Mouse (Mus musculus) T-helper 1 cell (primary cell): ENCODE measurements at regions not wholly inside any gene's neighbourhood (a gene's known extent, or its start where the extent isn't known, plus 50 kb on each side); places are given as distances from the start of the nearest gene placed in this dataset.
"Not testable (repeated sequence)": the region's sequence is repeated elsewhere in the genome, so short reads cannot be mapped to it uniquely, and the experiment has no call there.

Experiments
- in situ Hi-C: fragments of 300-600 bp; cut with MboI, MseI; formaldehyde crosslinking; loops from one replicate; pipeline ENCODE4 v1.15.1; 2025; ENCODE audit warnings: high pct_unique_total_duplicates

DNA sequence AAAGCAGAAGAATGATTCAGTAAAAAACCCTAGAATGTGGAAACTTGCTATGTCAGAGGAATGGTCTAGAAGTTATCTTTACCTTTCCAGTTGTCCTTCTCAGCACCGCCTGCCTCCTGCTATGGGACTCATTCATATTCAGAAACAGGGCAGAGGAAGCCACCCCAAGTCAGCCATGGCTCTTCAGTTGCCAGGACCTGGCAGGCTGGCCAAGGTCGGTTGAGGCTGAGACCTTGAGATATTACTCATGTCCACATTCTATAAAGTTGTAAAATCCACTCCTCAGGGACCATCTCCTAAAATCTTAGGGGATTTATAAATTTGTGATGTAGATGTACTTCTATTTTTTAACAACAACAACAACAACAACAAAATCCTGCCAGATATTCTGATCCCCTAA lies 580.7 kb upstream of the Klhl29 start:
- in situ Hi-C loops, result no loop called here

DNA sequence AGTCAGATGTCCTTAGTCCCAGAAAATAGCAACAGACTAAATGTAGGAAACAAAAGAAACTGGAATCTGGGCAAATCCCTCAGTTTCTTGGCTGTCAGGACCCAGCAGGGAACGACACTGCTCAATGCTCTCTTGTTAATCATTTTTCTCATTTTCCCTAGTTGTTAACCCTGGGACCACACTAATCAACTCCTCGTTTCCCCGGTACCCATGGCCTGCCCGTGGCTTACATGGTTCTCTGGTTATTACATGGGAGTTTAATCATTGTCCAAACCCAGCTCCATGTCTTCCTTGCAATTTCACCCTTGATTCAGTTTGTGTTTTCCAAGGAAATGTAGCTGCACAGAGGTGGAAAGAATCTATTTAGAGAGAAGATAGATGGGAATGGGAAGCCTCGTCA lies 580.1 kb upstream of the Klhl29 start:
- in situ Hi-C loops, result no loop called here

GRCm38 (mm10) chr12:5943346-5943925 lies 568.0 kb upstream of the Klhl29 start:
- in situ Hi-C loops, result loop anchor here (5.0 kb wide), 1 partner anchor 281 kb away; no protein-coding TSS in a partner anchor

- in situ Hi-C loops, result no loop called here
Observed at GRCm38 (mm10) chr12:5921262-5921661, 545.8 kb upstream of the Klhl29 start.

GRCm38 (mm10) chr12:5918030-5918429 lies 542.5 kb upstream of the Klhl29 start:
- in situ Hi-C loops, result no loop called here

DNA sequence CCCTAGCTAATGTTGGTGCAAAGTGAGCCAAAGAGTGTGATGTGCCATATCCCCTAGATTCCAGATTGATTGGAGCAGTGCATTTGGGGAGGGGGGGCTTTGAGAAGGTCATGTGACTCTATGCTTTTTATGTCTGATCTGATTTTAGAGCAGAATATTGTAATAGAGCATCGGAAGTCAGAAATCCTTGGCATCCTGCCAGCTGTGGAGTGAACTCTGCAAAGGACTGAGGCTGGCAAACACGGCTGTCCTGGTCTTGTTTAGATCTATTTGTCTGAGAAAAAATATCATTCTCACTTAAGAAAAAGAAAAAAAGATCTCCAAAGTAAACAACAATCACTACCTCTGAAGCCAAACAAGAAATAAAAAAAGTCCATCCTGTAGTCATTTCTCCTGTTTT lies 530.8 kb upstream of the Klhl29 start:
- in situ Hi-C loops, result no loop called here

DNA sequence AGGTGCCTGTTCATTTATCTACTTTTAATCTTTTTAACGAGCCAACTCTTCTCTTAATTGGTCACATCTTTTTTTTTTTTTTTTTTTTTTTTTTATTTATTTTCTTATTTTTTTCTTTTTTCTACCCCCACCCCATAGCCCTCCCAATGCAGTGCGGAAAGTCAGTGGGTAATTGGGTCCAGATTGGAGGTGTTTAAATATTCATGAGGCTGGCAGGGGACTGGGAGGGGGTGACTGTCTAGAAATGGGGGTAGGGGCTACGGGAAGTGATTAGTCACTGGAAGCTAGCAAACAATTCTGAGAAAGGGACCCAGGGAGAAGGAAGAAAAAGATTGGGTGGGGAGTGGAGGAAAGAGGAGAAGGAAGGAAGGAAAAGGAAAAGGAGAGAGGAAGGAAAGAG lies 516.3 kb upstream of the Klhl29 start:
- in situ Hi-C loops, result not testable (repeated sequence)

- in situ Hi-C loops, result no loop called here
Observed at GRCm38 (mm10) chr12:5866701-5867100, 491.2 kb upstream of the Klhl29 start.

GRCm38 (mm10) chr12:5859795-5860194 lies 484.3 kb upstream of the Klhl29 start:
- in situ Hi-C loops, result no loop called here

- in situ Hi-C loops, result no loop called here
Observed at GRCm38 (mm10) chr12:5856421-5856820, 480.9 kb upstream of the Klhl29 start.

- in situ Hi-C loops, result no loop called here
Observed at GRCm38 (mm10) chr12:5810427-5810826, 434.9 kb upstream of the Klhl29 start.

GRCm38 (mm10) chr12:5810009-5810408 lies 434.5 kb upstream of the Klhl29 start:
- in situ Hi-C loops, result no loop called here

GRCm38 (mm10) chr12:5807996-5808886 lies 432.8 kb upstream of the Klhl29 start:
- in situ Hi-C loops, result no loop called here

DNA sequence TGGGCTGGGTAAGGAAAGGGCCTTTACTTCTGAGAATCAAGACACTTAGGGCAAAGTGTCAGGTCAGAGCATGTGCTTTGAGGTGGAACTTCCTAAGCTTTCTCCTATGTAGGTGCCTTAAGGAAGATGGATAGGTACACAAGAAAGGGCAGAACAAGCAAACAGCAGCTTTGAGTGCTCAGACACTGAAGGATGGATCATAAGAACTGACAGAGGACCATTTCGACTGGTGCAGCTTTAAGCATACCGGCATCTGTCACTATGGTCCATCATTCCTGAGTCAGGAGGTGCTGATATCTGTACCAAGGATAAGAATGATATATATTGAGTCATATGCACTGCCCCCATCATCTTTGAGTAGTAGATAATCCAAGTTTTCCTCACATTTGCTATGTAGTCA lies 430.2 kb upstream of the Klhl29 start:
- in situ Hi-C loops, result no loop called here

GRCm38 (mm10) chr12:5793051-5793450 lies 417.6 kb upstream of the Klhl29 start:
- in situ Hi-C loops, result no loop called here

GRCm38 (mm10) chr12:5787074-5787813 lies 411.8 kb upstream of the Klhl29 start:
- in situ Hi-C loops, result no loop called here

DNA sequence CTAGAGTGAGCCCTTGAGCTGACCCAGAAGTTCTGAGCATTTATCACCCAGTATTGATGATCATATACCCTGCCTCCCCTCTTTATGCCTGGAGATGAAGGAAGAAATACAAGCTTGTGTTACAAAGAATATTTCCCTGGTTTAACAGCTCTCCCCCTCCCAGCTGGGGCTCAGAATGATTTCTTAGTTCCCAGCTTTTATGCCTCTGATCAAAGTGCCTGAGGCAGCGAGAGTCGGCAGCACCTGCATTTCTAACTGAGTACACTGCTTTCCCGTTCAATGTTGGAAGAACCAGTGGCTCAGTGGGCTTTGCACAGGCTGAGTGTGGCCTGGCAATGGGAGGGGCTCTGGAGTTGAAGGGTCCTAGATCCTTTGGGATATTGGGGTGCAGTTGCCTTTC lies 405.8 kb upstream of the Klhl29 start:
- in situ Hi-C loops, result no loop called here

DNA sequence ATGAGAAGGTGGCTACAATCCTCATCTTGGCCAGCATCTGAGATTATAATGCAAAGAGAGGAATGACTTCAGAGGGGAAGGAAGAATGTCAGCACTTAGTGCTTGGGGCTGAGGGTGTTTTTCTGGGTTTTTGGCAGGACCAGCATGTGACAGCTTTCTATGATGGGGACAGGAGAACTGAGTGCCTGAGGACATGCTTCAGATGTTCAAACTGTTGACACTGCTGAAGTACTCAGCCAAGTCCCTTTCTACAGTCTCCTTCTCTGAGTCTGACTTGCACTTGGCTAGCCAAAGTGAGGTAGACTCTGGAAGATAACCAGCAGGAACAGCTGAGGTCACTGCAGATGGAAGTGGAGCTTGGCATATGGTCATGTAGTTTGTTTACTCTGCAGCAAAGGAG lies 402.1 kb upstream of the Klhl29 start:
- in situ Hi-C loops, result no loop called here

GRCm38 (mm10) chr12:5771399-5771978 lies 396.0 kb upstream of the Klhl29 start:
- in situ Hi-C loops, result no loop called here

DNA sequence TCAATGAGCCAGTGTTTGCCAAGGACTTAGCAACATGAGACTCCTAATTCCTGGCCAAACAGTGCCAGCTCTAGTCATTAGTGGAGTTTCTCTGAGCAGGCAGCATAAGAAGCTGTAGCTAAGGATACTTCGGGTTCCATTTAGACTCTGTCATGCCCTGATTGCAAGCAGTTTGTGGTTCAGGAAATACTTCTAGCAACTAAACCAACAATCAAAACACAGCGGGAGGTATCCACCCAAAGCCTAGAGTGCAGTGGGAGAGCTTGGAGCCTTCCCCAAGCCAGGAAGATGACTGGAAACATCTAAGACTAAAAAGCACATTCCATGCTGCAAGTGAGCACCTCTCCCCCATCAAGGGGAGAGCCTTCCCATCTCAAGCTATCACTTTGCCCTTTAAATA lies 395.0 kb upstream of the Klhl29 start:
- in situ Hi-C loops, result no loop called here

DNA sequence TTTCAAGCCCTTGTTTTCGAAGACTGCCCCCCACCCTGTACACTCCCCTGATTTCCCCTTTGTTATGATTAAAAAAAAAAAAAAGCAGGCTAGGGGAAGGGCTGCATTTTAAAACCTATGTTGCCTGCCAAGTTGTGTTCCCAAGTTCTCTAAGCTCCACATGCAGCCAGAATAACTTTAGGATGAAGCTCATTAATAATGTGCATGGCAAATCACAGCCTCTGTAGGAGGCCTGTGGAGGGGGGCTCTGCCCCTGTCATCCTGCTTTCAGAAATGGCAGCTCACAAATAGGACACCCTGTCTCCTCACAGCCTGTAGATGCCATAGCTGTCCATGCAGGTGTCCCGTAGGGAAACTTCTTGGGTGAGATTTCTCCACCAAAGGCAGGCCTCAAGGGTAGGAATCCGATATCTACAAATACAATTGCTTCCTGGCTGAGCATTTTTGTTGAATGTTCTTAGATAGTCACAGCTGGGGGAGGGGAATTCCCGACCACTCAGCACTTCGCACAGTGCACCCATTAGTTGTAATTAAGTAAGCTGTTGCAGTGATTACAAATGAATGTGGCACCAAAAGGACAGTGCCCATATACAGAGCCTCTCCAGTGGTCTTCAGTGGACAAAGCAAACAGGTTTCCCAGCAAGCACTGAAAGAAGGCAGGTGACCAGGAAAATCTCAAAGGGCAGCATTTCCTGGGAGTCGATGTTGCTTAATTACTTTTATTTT lies 389.1 kb upstream of the Klhl29 start:
- in situ Hi-C loops, result no loop called here
